Mouse (Mus musculus): ENCODE measurements around the gene Rnf34. TPM values are rescaled to one million over a fixed set of nuclear protein-coding genes. Genes with fewer than 3 reads are reported as not detected.

Gene Rnf34
- polyA plus RNA-seq (2015; fragmentation: Nextera tagmentation; extraction: Ambion mirVana) = 13.7 and 13.8 TPM in 2 replicates

DNA sequence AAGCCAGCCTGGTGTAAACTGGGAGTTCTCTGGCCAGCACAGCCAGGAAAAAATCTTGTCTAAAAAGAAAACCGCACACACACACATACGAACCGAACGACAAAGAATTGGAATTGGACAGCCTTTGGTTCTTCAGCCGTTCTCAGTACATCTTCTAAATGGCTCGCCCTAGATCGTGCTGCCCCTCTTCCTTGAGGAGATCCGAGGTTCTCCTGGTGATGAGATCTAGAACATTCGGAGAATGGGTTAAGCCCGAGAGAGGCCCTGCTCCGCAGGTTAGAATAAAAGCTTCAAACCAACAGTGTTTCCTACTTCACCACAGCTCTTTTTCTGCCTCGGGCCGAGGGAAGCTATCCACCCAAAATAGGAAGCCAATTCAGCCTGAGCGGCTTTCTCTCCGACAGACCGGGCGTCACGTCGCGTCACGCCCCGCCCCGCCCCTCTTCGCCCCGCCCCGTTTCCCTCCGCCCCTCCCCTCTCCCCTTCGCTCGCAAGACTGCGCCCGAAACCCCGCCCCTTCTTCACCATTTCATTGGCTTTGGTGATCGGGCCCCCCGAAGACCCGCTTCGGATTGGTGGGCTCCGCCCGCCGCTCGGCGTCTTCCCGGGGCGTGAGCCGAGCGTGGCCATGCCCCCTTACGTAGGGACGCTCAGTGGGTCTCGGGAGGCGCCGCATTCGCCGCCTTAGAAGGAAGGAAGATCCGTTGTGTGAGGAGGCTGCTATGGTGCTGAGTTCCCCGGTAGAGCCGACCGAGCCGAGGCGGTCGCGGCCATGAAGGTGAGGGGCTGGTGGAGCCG lies at the start of gene Rnf34:
Gene Rnf34, plus strand, starts transcription at position 528 of the 798 bp plus-strand sequence.
- Histone ChIP-seq H3K9me3 (replicated peaks) (no peaks in the 10 kb centered on the region), H3K4me3 (replicated peaks) (peak within 1 kb of the TSS; percentile 98), H3K36me3 (no peaks in the 10 kb centered on the region), H3K27ac (peak within 1 kb of the TSS; percentile 83), H3K9ac (peak within 1 kb of the TSS; percentile 99), H3K27me3 (no peaks in the 10 kb centered on the region), H3K4me1 (replicated peaks) (peaks cover 32% of the 10 kb centered on the region), H3K4me2 (peak within 1 kb of the TSS; percentile 98)
- peak; percentile 97 for DNase-seq
- peak; percentile 99 for ATAC-seq (ENCODE audit: low read depth)
- WGBS (ENCODE audit: insufficient replicate concordance) = under 1% methylated on average over 60 of the region's 61 CpGs

DNA sequence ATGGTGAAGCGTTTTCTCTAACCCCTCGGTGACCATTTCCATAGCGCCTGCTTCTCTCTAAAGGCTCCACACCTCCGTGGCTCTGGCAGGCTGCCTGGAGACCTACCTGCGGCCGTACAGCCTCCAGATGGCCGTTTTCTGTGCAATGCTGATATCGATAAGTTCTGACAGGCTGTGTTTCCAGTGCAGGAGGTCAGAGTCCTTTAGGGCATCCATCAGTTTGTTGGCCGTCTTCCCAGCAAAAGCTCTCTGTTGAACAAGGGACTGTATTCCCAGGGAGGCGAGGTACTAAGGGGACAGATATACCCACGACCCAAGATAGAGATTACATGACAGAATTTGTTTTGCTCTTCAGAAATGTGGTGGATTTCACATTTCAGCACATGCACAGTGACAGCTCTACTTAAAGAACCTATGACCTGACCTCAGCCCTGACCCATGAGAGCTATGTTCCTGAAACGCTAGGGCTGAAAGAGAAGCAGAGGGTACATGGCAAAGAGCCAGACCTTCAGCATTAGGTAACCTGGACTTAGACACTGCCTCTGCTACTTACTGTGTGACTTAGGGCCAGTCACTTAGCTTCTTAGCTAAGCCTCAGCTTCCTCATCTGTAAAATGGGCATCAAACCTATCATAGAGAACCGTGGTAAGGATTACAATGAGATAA lies 49.4 kb upstream of the Rnf34 start:
- Histone ChIP-seq H3K4me1 (replicated peaks) (peaks cover 46% of the 10 kb centered on the region), H3K4me3 (replicated peaks) (no peak overlapping the region), H3K4me2 (no peak overlapping the region), H3K9me3 (replicated peaks) (no peaks in the 10 kb centered on the region), H3K27me3 (no peaks in the 10 kb centered on the region), H3K27ac (peak overlapping the region; percentile 74), H3K9ac (no peak overlapping the region), H3K36me3 (peaks cover 96% of the 10 kb centered on the region)
- no peak for DNase-seq
- WGBS (ENCODE audit: insufficient replicate concordance) = 71% methylated on average over 13 of the region's 13 CpGs
- ATAC-seq (ENCODE audit: low read depth) = peak; percentile 47

DNA sequence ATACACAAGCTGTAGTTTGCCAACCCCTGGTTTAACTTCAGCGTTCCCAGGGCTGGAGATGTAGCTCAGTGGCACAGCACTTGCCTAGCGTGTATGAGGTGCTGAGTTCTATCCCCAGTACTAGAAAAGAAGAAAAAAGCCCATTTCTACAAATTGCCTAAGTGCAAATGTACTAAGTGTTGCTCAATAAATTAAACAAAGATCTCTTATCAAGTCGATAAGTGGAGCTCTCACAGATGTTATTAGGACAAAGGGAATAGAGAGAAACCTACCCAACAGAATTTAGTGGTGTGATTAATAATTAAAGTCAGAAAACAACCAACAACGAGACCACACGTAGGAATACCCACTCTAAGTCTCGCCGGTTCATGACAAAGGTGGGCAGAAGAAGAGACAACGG lies 48.2 kb upstream of the Rnf34 start:
- Histone ChIP-seq H3K4me3 (replicated peaks) (no peak overlapping the region), H3K4me2 (no peak overlapping the region), H3K36me3 (peaks cover 97% of the 10 kb centered on the region), H3K9me3 (replicated peaks) (no peaks in the 10 kb centered on the region), H3K4me1 (replicated peaks) (peaks cover 46% of the 10 kb centered on the region), H3K27ac (peak overlapping the region; percentile 37; the same call in 1 of the 2 replicates), H3K27me3 (no peaks in the 10 kb centered on the region), H3K9ac (no peak overlapping the region)
- ATAC-seq (ENCODE audit: low read depth) (no peak), DNase-seq (no peak)
- 85% methylated on average over 8 of the region's 8 CpGs for WGBS (ENCODE audit: insufficient replicate concordance)

DNA sequence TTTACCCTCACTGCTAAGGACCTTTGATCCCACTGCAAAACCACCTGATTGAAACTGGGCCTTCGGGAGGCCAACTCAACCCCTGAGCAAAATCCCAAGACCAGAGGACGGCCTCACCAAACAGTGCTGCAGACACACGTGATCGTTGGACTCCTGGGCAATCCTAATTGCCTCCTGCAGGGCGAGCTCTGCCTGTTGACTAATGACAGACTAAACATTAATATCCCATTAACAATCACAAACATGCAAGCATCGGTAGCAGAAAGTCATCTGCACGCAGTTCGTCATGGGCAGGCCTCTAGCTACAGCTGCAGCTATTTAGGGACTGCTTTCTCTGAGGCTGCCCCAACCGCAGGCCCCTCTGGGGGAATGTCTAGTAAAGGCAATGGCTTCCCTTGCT lies 47.1 kb upstream of the Rnf34 start:
- H3K4me1 ChIP-seq (replicated peaks) = peaks cover 46% of the 10 kb centered on the region
- DNase-seq (no peak), ATAC-seq (ENCODE audit: low read depth) (no peak)
- H3K27ac ChIP-seq = 0 out of 2 replicates have a peak overlapping the region, but pooled peaks have one; percentile 7
- H3K4me2 ChIP-seq = no peak overlapping the region
- peaks cover 100% of the 10 kb centered on the region for H3K36me3 ChIP-seq
- WGBS (ENCODE audit: insufficient replicate concordance) = 83% methylated on average over 9 of the region's 9 CpGs
- no peak overlapping the region for H3K4me3 ChIP-seq (replicated peaks)
- no peaks in the 10 kb centered on the region for H3K9me3 ChIP-seq (replicated peaks)
- no peaks in the 10 kb centered on the region for H3K27me3 ChIP-seq
- H3K9ac ChIP-seq = no peak overlapping the region

DNA sequence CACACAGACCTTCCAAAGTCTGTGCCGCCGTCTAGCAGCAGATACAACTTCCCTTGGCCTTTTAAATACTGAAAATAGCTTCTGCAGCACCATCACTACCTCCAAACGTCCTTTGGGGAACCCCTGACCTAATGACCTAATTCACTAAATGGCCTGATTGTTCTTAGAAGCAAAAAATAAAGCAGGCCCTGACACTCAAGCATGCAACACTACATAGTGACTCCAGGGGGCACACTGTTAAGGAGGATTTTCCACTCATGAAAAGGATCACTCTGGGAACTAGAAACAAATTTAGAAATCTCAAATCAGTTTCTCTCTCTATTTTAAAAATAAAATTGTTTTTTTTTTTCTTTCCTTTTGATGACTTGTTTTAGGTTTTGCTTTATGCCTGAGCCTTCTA lies 44.3 kb upstream of the Rnf34 start:
- no peaks in the 10 kb centered on the region for H3K27me3 ChIP-seq
- H3K4me2 ChIP-seq = no peak overlapping the region
- no peak for DNase-seq
- WGBS (ENCODE audit: insufficient replicate concordance) = 70% methylated on average over 3 of the region's 3 CpGs
- no peak overlapping the region for H3K4me3 ChIP-seq (replicated peaks)
- peaks cover 99% of the 10 kb centered on the region for H3K36me3 ChIP-seq
- H3K9me3 ChIP-seq (replicated peaks) = no peaks in the 10 kb centered on the region
- ATAC-seq (ENCODE audit: low read depth) = no peak
- H3K27ac ChIP-seq = no peak overlapping the region
- H3K9ac ChIP-seq = no peak overlapping the region
- H3K4me1 ChIP-seq (replicated peaks) = peaks cover 26% of the 10 kb centered on the region

DNA sequence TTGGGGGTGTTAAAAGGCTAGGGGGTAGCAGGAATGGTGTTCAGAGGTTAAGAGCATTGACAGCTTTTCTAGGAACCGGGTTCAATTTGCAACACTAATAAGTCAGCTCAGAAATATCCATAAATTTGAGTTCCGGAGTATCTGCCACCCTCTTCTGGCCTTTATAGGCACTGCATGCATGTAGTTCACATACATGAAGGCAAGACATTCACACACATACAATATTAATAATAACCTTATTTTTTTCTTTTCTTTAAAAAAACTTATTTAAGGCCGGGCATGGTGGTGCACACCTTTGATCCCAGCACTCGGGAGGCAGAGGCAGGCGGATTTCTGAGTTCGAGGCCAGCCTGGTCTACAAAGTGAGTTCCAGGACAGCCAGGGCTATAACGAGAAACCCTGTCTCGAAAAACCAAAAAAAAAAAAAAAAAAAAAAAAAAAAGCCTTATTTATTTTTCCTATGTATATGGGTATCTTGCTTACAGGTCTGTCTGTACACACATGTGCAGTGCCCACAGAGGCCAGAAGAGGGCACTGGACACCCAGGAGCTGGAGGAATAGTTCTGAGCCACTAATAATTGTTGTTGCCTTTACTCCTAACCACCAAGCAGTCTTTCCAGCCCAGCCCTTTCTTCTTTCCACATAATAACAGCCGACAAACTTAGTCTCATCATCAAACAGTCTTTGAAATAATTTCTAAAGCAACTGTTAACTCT lies 38.3 kb upstream of the Rnf34 start:
- Histone ChIP-seq H3K9ac (no peak overlapping the region), H3K27ac (no peak overlapping the region), H3K4me3 (replicated peaks) (no peak overlapping the region), H3K4me2 (no peak overlapping the region), H3K9me3 (replicated peaks) (no peaks in the 10 kb centered on the region), H3K4me1 (replicated peaks) (peaks cover 8% of the 10 kb centered on the region), H3K27me3 (no peaks in the 10 kb centered on the region), H3K36me3 (peaks cover 96% of the 10 kb centered on the region)
- no peak for ATAC-seq (ENCODE audit: low read depth)
- 84% methylated on average over 9 of the region's 9 CpGs for WGBS (ENCODE audit: insufficient replicate concordance)
- DNase-seq = peak; percentile 69

DNA sequence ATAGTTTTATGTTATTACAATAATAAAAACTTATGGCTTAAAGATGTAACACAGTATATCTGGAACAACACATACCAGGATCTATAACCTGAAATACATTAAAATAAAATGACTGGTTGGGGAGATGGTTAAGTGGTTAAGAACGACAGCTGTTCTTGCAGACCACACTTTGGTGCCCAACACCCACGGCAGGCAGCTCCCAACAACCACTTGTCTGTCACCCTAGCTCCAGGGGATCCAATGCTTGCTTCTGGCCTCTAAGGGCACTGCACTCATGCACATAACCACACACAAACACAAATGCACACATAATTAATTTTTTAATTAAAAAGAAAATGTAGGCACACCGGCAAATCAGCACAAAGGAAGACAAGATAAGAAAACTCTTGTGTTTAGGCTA lies 37.1 kb upstream of the Rnf34 start:
- DNase-seq (no peak), ATAC-seq (ENCODE audit: low read depth) (no peak)
- WGBS (ENCODE audit: insufficient replicate concordance) = 70% methylated on average over 3 of the region's 3 CpGs
- Histone ChIP-seq H3K4me1 (replicated peaks) (peaks cover 8% of the 10 kb centered on the region), H3K36me3 (peaks cover 95% of the 10 kb centered on the region), H3K9me3 (replicated peaks) (no peaks in the 10 kb centered on the region), H3K27ac (no peak overlapping the region), H3K27me3 (no peaks in the 10 kb centered on the region), H3K4me3 (replicated peaks) (no peak overlapping the region), H3K4me2 (no peak overlapping the region), H3K9ac (no peak overlapping the region)

DNA sequence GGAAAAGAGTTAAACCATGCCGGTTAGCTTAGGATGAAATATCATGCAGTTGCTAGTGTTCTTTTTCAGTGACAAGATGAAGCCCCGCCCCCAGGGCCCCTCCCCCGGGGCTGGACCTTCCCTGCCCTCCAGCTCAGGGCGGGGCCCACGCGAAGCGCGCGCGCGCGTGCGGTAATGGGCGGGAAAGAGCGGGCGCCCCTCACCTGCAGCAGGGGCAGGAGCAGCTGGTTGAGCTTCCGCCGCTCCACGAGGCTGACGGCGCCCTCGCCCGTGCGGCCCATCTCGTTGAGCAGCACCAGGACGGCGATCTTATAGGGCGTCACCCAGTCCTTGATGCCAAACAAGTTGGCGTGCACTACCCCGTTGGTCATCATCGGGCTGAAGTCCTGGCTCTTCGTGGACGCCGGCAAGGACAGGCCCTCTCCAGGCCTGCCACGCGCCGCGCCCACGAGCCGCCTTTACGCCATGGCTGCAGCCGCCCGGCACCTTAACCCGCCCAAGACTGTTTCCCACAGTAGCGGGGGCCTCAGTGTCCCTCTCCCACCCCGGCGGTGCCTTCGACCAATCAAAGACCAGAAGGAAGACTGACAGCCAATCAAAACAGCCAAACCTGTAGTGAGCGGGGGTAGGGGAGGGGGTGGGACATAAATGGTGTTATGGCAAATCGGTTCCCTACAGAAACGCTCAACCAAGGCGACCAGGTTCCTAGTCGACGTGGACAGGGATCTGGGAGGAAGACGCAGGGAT lies 28.9 kb upstream of the Rnf34 start, which contains the start of gene Anapc5:
Gene Anapc5, minus strand, starts transcription at position 563 of the 747 bp plus-strand sequence.
- peak within 1 kb of the TSS; percentile 75 for H3K4me2 ChIP-seq
- H3K4me1 ChIP-seq (replicated peaks) = peaks cover 53% of the 10 kb centered on the region
- H3K27me3 ChIP-seq = no peaks in the 10 kb centered on the region
- WGBS (ENCODE audit: insufficient replicate concordance) = under 1% methylated on average over 55 of the region's 55 CpGs
- H3K9ac ChIP-seq = peak within 1 kb of the TSS; percentile 84
- H3K27ac ChIP-seq = peak within 1 kb of the TSS; percentile 95
- DNase-seq (peak; percentile 91), ATAC-seq (ENCODE audit: low read depth) (peak; percentile 99)
- peaks cover 33% of the 10 kb centered on the region for H3K36me3 ChIP-seq
- H3K4me3 ChIP-seq (replicated peaks) = peak within 1 kb of the TSS; percentile 74
- no peaks in the 10 kb centered on the region for H3K9me3 ChIP-seq (replicated peaks)

DNA sequence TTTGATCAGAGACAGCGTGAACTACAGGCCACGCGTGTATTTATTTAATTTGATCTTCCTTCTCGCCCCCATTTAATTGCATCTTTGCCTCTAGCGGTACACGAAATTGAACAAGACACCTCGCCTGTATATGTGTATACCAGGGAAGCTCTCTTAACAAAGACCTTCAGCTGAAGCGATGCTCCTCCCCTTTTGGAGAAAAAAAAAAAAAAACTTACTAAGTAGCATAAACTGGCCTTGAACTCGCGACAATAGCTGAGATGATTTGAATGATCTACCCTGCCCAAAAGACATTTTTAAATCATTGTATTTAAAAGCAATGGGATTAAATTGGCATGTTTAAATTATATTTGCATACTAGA lies 28.3 kb upstream of the Rnf34 start:
- 1% methylated on average over 10 of the region's 10 CpGs for WGBS (ENCODE audit: insufficient replicate concordance)

DNA sequence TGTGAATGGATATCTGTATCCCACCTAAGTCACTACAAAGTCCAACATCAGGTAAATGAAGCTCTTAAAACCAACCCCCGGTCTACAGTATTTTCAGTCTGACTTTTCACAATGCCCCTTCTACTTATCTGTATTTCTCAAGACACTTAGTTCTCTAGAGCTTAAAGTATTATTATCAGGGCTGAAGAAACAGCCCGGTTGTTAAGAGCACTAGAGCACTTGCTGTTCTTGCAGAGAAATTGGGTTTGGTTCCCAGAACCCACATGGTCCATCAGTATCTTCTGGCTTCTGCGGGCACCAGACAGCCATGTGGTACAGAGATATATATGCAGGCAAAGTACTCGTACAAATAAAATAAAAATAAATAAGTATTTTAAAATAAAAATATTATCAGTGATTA lies 27.4 kb upstream of the Rnf34 start:
- no peaks in the 10 kb centered on the region for H3K27me3 ChIP-seq
- H3K9ac ChIP-seq = no peak overlapping the region
- 0 out of 2 replicates have a peak overlapping the region, but pooled peaks have one; percentile 75 for H3K4me2 ChIP-seq
- no peaks in the 10 kb centered on the region for H3K9me3 ChIP-seq (replicated peaks)
- H3K27ac ChIP-seq = peak overlapping the region; percentile 95; the same call in 1 of the 2 replicates
- H3K4me1 ChIP-seq (replicated peaks) = peaks cover 53% of the 10 kb centered on the region
- peaks cover 20% of the 10 kb centered on the region for H3K36me3 ChIP-seq
- H3K4me3 ChIP-seq (replicated peaks) = no peak overlapping the region
- WGBS (ENCODE audit: insufficient replicate concordance) = 54% methylated on average over 4 of the region's 4 CpGs
- no peak for DNase-seq
- ATAC-seq (ENCODE audit: low read depth) = no peak

More for the DNA sequence above, 28.3 kb upstream of the Rnf34 start:
- DNase-seq (no peak), ATAC-seq (ENCODE audit: low read depth) (peak; percentile 47)
- H3K9ac ChIP-seq = peak overlapping the region; percentile 66; the same call in 1 of the 2 replicates
- peak overlapping the region; percentile 75 for H3K4me2 ChIP-seq
- H3K4me1 ChIP-seq (replicated peaks) = peaks cover 53% of the 10 kb centered on the region
- peak overlapping the region; percentile 95 for H3K27ac ChIP-seq
- H3K36me3 ChIP-seq = peaks cover 29% of the 10 kb centered on the region
- no peaks in the 10 kb centered on the region for H3K9me3 ChIP-seq (replicated peaks)
- no peaks in the 10 kb centered on the region for H3K27me3 ChIP-seq
- peak overlapping the region; percentile 74 for H3K4me3 ChIP-seq (replicated peaks)
